Mouse (Mus musculus): Measurements from ENCODE around the gene Gm10961.
A peak's percentile ranks its signal among the peaks of the same experiment; 100 is the strongest.
"Not testable (repeated sequence)": the region's sequence is repeated elsewhere in the genome, so short reads cannot be mapped to it uniquely, and the experiment has no call there.

Gene Gm10961

DNA sequence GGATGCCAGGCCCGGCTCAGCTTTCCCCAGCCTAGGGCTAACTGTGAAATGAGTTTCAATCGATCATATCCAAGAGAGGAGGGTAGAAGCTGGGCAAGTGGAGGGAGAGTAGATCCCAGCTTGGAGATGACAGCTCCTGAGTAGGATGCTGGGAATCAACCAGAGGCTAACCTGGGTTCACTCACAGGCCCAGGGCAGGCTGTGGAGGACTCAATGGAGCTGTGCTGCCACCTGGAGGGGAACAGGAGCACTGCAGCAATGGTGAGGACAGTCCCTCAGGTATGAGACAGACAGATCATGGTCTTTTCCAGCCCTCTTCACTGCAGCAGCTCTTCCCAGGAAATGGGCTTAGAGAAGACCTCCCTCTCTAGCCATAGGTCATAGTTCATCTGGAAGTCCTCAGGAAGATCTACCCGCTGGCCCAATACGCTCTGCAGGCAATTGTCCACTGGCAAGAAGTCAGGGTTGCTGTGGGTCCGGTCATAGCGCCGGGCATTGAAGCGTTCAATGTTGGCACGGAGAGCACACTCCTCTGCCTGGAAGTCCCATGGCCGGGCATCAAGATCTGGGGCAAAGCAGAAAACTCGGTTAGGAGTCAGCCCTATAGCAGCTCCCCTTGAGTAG lies 18.1 kb upstream of the Gm10961 start:
- no peak for DNase-seq (ENCODE audit: low read depth, low spot score)

DNA sequence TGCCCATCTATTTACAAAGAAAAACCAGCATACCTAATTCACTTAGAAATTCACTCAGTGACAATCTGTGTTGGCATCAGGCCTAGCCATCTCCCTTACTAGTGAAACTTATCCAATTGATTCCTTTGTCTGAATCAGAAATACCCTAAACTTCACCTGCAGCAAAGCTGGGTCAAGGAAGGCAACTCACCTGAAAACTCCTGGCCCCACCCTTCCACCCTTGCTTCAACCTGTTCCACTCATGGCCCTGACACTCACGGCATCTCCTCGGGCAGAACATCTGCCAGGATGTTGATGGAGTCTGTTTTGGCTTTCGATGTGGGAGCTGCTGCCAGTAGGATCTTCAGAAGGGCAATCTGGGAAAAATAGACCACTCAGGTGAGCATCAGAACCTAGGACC lies 13.3 kb upstream of the Gm10961 start:
- DNase-seq (ENCODE audit: low read depth, low spot score): no peak

DNA sequence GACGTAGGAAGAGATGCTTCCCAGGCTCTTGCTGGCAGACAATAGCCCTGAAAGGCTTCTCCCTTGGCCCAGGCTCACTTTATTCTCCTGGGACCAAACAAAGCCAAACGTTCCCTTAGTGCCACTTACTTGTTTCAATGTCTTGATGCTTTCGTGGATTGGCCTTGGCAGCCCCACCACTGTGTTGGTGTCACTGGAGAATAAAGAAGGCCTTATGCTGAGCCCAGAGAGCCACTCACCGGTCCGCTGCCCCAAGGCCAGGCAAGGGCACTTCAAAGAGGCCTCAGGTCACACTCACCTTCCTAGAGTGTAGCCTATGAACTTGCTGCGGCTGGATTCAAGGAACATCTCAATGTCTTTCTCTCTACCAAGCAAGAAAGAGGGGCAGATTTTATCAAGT lies 11.2 kb upstream of the Gm10961 start:
- DNase-seq (ENCODE audit: low read depth, low spot score): no peak

GRCm38 (mm10) chr3:107621286-107622075 lies 9.6 kb upstream of the Gm10961 start:
- no peak for DNase-seq (ENCODE audit: low read depth, low spot score)

DNA sequence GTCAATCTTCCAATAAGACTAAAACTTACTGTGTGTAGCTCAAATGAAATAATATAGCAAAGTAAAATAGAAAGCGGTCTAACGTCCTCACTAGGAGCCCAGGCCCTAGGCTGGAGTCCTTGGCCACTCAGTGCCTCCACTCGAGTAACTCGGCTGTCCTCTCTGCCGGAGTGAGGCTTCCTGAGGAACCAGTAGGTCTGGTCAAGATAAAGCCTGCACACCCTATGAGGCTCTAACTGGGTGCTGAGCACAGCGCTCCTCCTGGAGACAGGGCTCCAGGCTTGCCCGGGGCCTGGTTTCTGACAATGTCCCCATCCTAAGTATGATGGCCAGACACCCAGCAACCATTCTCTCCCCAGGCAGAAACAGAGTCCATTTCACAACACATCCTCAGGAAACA lies 8.6 kb upstream of the Gm10961 start:
- DNase-seq (ENCODE audit: low read depth, low spot score): no peak

DNA sequence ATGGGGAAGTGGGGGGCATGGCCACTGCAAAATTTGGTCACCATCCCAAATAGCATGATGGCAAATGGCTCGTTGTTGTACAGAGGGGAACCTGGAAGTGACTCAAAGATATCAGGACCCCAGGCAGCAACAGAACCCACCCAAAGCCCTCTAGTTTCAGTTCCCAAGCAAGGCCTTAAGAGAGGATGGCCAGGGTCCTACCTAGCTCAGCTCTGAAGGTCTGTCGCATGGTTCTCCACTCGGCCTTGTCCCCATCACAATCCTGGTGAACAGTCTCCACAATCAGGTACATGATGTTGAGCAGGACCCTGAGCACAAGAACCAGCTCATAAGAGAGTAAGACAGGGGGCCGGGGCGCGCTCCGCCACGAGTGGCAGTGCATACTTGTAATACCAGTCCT lies 6.7 kb upstream of the Gm10961 start:
- DNase-seq (ENCODE audit: low read depth, low spot score): no peak

DNA sequence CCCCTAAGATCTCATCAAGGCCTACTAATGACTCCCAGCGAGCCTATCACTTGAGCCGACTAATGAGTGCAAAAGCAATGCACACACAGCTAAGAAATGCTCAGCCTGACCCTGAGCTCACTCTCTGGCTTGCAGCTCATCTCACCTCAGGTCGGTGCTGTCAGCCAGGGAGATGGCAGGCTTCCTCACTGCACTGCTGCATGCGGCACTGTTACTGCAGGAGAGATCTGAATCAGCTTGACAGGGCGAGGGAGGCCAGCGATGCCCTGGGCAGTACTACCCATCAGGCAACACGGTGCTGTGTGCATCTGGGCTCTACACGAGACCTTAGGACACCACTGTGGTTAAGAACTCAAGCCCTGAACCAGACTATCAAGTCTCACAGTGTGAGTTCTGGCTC lies 5.6 kb upstream of the Gm10961 start:
- DNase-seq (ENCODE audit: low read depth, low spot score): no peak

DNA sequence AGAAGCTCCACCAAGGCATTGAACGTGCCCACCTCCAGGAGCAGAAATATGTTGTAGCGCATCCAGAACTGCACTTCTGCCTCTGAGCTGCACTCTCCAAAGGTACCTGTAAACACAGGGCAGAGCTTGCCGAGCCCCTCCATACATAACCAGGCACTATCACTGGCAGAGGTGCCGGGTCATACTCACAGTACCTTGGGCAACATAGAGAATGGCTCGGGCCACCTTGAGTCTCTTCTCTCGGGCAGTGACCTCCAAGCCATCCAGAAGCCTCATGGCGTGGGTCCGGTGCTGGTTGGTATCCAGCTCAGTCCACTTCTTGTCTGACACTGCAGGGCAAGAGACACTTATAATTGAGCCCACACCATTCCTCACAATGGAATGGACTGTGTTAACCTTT lies 4.4 kb upstream of the Gm10961 start:
- no peak for DNase-seq (ENCODE audit: low read depth, low spot score)

DNA sequence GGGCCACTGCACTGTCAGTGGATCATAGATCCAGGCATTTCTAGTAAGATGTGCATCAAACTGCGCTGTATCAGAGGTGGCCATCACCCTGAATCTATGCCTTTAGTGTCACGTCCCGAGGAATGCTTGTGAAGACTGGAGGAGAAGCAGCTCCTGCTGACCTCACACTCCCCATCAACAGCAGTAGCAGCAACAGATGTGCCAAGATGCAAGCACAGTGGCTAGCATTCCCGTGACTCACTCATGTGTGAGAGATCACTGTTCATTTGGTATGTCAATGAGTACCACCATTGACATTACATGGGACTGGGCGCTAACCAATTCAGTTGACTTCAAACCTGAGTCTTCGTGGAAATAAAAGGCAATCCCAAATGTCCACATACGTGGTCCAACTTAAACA lies 3.5 kb upstream of the Gm10961 start:
- DNase-seq (ENCODE audit: low read depth, low spot score): no peak

- DNase-seq (ENCODE audit: low read depth, low spot score): no peak
These were observed 2.6 kb upstream of the Gm10961 start for GRCm38 (mm10) chr3:107628551-107628950.

DNA sequence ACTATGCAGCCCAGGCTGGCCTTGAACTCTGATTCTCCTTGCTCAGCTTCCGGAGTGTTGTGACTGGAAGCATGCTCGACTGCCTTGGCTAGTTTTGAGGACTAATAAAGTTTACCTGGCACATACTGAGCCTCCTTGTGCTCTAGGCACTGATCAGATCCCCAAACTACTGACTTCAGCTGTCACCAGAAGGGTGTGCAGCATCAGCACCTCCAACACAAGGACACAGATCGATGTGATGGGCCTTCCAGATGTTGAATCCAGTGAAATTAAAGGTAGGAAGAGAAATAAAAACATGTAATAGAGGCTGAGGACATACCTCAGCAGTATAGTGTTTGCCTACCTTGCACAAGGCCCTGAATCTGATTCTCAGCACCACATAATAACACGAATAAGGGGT lies 1.7 kb upstream of the Gm10961 start:
- no peak for DNase-seq (ENCODE audit: low read depth, low spot score)

DNA sequence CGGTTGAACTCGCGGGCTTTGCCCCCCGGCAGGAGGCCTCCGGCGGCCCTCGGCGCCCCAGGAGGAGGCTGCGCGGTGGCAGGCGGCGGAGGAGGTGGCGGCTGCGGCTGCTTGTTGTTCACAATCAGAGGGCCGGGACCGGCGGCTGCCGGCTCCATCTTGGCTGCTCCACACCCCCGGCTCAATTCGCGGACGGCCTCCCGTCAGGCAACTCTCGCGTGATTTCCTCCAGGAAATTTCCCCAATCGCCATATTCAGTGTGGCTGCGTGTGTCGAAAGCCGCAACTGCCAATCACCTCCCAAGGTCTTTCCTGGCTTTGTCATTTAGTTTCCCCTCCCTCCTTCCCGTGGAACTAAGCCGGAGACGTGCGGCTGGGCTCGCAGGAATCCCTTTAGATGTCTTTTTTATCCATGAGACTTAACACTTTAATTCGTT lies 419 bp downstream of the Gm10961 start, which contains the start of gene Strip1:
Gene Strip1, minus strand, starts transcription at position 172 of the 436 bp plus-strand sequence.
- peak; percentile 87 for DNase-seq (ENCODE audit: low read depth, low spot score)

DNA sequence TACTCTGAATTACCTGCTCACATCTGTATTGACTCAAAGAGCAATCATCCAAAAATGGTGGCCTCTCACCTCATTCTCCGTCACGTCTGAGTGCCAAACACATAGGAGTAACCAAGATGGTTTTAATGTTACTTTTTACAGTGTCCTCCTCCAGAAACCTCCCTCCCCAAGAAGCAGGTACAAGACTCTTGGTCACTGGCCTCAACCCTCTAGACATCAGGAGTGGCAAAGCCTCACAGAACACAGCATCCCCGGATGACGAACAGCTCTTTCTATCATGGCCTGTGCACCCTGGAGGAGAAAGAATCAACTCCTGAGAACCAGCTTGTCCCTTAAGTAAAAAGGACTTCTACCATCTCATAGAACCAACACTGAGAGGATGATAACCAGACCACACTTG lies 1.7 kb downstream of the Gm10961 start:
- no peak for DNase-seq (ENCODE audit: low read depth, low spot score)

- DNase-seq (ENCODE audit: low read depth, low spot score): no peak
These were observed 2.8 kb downstream of the Gm10961 start for GRCm38 (mm10) chr3:107633906-107634305.

- no peak for DNase-seq (ENCODE audit: low read depth, low spot score)
These were observed 4.7 kb downstream of the Gm10961 start for GRCm38 (mm10) chr3:107635836-107636235.

GRCm38 (mm10) chr3:107636236-107636635 lies 5.1 kb downstream of the Gm10961 start:
- no peak for DNase-seq (ENCODE audit: low read depth, low spot score)

GRCm38 (mm10) chr3:107637606-107638172 lies 6.6 kb downstream of the Gm10961 start:
- no peak for DNase-seq (ENCODE audit: low read depth, low spot score)

GRCm38 (mm10) chr3:107646947-107647346 lies 15.8 kb downstream of the Gm10961 start:
- no peak for DNase-seq (ENCODE audit: low read depth, low spot score)

DNA sequence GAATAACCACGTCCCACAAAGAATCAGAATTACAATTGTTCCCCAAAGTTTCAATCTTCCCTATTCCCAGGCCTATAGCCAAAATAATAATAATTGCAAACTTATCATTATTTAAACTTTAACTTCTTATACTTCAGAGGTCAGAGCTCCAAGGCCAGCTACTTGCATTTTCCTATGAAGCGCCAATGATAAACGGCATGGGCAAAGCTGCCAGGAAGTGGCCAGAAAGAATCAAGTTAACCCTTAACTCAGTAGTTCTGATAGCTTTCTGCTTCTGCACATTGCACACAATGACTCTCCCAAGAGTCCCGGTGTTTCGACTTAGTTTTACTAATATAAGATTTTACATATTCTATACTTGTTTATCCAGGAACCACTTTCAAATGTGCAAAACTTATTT lies 19.2 kb downstream of the Gm10961 start:
- DNase-seq (ENCODE audit: low read depth, low spot score): not testable (repeated sequence)

DNA sequence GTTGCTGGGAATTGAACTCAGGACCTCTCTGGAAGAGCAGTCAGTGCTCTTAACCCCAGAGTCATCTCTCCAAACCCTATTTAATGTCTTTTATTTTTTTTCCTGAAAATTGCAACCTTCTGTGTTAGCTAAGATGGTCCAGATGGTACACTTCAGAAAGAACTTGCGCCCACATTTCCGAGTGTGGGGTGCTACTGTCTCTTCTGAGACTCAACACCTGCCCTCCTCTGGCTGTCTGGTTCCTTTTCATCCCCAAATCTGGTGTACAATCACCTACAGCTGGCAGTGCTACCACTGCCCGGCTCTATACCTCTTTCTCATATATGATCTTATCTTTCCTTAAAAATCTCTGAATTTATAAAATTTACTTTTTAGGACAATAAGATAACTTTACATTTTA lies 21.8 kb downstream of the Gm10961 start:
- no peak for DNase-seq (ENCODE audit: low read depth, low spot score)

DNA sequence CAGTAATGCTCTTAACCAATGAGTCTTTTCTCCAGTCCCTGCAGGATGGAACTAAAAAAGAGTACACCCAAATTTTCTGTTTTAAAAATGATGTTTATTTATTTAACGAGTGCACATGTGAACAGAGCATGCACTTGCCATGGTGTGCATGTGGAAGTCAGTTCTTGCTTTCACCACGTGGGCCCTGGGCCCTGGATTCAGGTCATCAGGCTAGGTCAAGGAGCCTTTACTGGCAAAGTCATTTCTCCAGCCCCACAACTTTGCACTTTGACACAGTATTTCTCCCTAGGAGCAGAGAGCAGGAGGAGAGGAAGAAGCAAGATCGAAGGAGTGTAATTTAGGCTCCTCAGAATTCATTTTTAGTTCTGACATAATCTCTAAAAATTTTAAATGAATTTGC lies 23.7 kb downstream of the Gm10961 start:
- DNase-seq (ENCODE audit: low read depth, low spot score): no peak

DNA sequence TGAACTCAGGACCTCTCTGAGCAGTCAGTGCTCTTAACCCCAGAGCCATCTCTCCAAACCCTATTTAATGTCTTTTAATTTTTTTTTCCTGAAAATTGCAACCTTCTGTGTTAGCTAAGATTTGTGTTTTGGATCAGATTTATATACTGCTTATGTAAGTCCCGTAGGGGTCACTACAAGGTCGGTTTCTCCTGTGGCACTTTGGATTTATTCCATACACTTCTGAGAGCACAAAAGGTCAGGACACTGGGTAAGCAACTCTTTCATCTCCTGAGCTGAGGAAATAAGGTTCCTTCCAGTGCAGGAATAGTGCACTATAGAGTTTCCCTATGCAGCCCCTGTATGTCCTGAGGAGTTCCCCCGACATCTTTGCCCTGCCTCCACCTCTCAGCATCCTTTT lies 24.4 kb downstream of the Gm10961 start:
- no peak for DNase-seq (ENCODE audit: low read depth, low spot score)

DNA sequence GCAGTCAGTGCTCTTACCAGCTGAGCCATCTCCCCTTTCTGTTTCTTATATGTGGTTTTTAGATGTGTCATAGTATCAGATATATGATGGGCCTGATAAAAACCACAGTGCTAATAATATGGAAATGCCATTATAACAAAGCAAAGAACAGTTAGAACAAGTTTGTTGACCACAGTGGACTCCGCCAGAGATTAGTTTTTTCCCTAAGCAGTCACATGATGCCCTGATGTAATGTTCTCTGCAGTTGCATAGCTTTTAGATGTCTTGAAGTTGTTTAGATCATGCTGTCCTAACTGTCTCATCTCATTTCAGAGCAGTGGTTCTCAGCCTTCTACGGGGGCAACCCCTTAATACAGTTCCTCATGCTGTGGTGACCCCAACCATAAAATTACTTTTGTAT lies 25.0 kb downstream of the Gm10961 start:
- DNase-seq (ENCODE audit: low read depth, low spot score): no peak

All from WW6 (cell line).